Mouse (Mus musculus): ENCODE measurements around the gene Ntrk3. TPM values are rescaled to one million over a fixed set of nuclear protein-coding genes. Genes with fewer than 3 reads are reported as not detected.

The Ntrk3 gene
- total RNA-seq, 1 experiment from 2014 or later: 0.76 TPM

GRCm38 (mm10) chr7:78565386-78565785, 172.4 kb downstream of the Ntrk3 start:
- no peak for ATAC-seq (replicated peaks; ENCODE audit: insufficient number of reproducible peaks, low FRiP score, low TSS enrichment, poor library complexity, severe bottlenecking)

- no peak for ATAC-seq (replicated peaks; ENCODE audit: insufficient number of reproducible peaks, low FRiP score, low TSS enrichment, poor library complexity, severe bottlenecking)
Measured at GRCm38 (mm10) chr7:78558503-78558902, 179.3 kb downstream of the Ntrk3 start.

- ATAC-seq (replicated peaks; ENCODE audit: insufficient number of reproducible peaks, low FRiP score, low TSS enrichment, poor library complexity, severe bottlenecking): no peak
Measured at GRCm38 (mm10) chr7:78555532-78555931, 182.3 kb downstream of the Ntrk3 start.

GRCm38 (mm10) chr7:78549461-78549860, 188.4 kb downstream of the Ntrk3 start:
- ATAC-seq (replicated peaks; ENCODE audit: insufficient number of reproducible peaks, low FRiP score, low TSS enrichment, poor library complexity, severe bottlenecking): no peak

GRCm38 (mm10) chr7:78548721-78549120, 189.1 kb downstream of the Ntrk3 start:
- ATAC-seq (replicated peaks; ENCODE audit: insufficient number of reproducible peaks, low FRiP score, low TSS enrichment, poor library complexity, severe bottlenecking): no peak

- ATAC-seq (replicated peaks; ENCODE audit: insufficient number of reproducible peaks, low FRiP score, low TSS enrichment, poor library complexity, severe bottlenecking): no peak
Measured at GRCm38 (mm10) chr7:78546551-78546950, 191.3 kb downstream of the Ntrk3 start.

GRCm38 (mm10) chr7:78542468-78542867, 195.3 kb downstream of the Ntrk3 start:
- no peak for ATAC-seq (replicated peaks; ENCODE audit: insufficient number of reproducible peaks, low FRiP score, low TSS enrichment, poor library complexity, severe bottlenecking)

GRCm38 (mm10) chr7:78530286-78530685, 207.5 kb downstream of the Ntrk3 start:
- no peak for ATAC-seq (replicated peaks; ENCODE audit: insufficient number of reproducible peaks, low FRiP score, low TSS enrichment, poor library complexity, severe bottlenecking)

GRCm38 (mm10) chr7:78528008-78528407, 209.8 kb downstream of the Ntrk3 start:
- ATAC-seq (replicated peaks; ENCODE audit: insufficient number of reproducible peaks, low FRiP score, low TSS enrichment, poor library complexity, severe bottlenecking): no peak

GRCm38 (mm10) chr7:78527564-78527963, 210.2 kb downstream of the Ntrk3 start:
- no peak for ATAC-seq (replicated peaks; ENCODE audit: insufficient number of reproducible peaks, low FRiP score, low TSS enrichment, poor library complexity, severe bottlenecking)

- no peak for ATAC-seq (replicated peaks; ENCODE audit: insufficient number of reproducible peaks, low FRiP score, low TSS enrichment, poor library complexity, severe bottlenecking)
Measured at GRCm38 (mm10) chr7:78520243-78520927, 217.4 kb downstream of the Ntrk3 start.

- ATAC-seq (replicated peaks; ENCODE audit: insufficient number of reproducible peaks, low FRiP score, low TSS enrichment, poor library complexity, severe bottlenecking): no peak
Measured at GRCm38 (mm10) chr7:78519689-78520088, 218.1 kb downstream of the Ntrk3 start.

GRCm38 (mm10) chr7:78518760-78519363, 218.9 kb downstream of the Ntrk3 start:
- ATAC-seq (replicated peaks; ENCODE audit: insufficient number of reproducible peaks, low FRiP score, low TSS enrichment, poor library complexity, severe bottlenecking): no peak

GRCm38 (mm10) chr7:78515042-78515609, 222.7 kb downstream of the Ntrk3 start:
- no peak for ATAC-seq (replicated peaks; ENCODE audit: insufficient number of reproducible peaks, low FRiP score, low TSS enrichment, poor library complexity, severe bottlenecking)

GRCm38 (mm10) chr7:78507032-78507611, 230.7 kb downstream of the Ntrk3 start:
- ATAC-seq (replicated peaks; ENCODE audit: insufficient number of reproducible peaks, low FRiP score, low TSS enrichment, poor library complexity, severe bottlenecking): no peak

GRCm38 (mm10) chr7:78500863-78501262, 236.9 kb downstream of the Ntrk3 start:
- ATAC-seq (replicated peaks; ENCODE audit: insufficient number of reproducible peaks, low FRiP score, low TSS enrichment, poor library complexity, severe bottlenecking): no peak

GRCm38 (mm10) chr7:78499970-78500369, 237.8 kb downstream of the Ntrk3 start:
- no peak for ATAC-seq (replicated peaks; ENCODE audit: insufficient number of reproducible peaks, low FRiP score, low TSS enrichment, poor library complexity, severe bottlenecking)

GRCm38 (mm10) chr7:78498356-78498755, 239.5 kb downstream of the Ntrk3 start:
- no peak for ATAC-seq (replicated peaks; ENCODE audit: insufficient number of reproducible peaks, low FRiP score, low TSS enrichment, poor library complexity, severe bottlenecking)

GRCm38 (mm10) chr7:78497819-78498218, 240.0 kb downstream of the Ntrk3 start:
- no peak for ATAC-seq (replicated peaks; ENCODE audit: insufficient number of reproducible peaks, low FRiP score, low TSS enrichment, poor library complexity, severe bottlenecking)

- ATAC-seq (replicated peaks; ENCODE audit: insufficient number of reproducible peaks, low FRiP score, low TSS enrichment, poor library complexity, severe bottlenecking): no peak
Measured at GRCm38 (mm10) chr7:78493591-78493990, 244.2 kb downstream of the Ntrk3 start.

All from monocyte, adult 5-6 weeks (primary cell).